Mouse (Mus musculus) kidney, adult 18-20 months (tissue): ENCODE results near the gene Prickle4.

ENCODE experiments used
- DNase-seq: peaks from one replicate; pipeline ENCODE4 v3.0.0; 2021

Gene Prickle4

DNA sequence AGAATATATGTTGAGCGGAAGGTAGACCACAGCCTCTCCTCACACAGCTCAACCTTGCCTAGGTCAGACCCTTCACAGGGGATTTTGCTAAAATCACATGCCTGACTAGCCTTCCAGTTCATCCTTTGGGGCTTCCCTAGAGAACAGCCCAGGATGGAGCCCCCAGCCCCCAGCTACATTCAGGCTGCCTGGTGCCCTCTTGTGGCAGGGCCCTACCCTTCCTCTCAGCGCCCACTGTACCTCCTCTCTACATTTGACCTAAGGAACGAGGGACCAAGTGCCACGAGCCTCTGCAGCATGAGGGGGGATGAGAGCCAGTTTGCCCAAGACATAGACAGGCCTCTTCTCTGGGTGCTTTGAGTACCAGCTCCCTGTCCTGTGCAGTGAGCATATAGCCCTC lies 10.2 kb upstream of the Prickle4 start:
- DNase-seq = no peak

DNA sequence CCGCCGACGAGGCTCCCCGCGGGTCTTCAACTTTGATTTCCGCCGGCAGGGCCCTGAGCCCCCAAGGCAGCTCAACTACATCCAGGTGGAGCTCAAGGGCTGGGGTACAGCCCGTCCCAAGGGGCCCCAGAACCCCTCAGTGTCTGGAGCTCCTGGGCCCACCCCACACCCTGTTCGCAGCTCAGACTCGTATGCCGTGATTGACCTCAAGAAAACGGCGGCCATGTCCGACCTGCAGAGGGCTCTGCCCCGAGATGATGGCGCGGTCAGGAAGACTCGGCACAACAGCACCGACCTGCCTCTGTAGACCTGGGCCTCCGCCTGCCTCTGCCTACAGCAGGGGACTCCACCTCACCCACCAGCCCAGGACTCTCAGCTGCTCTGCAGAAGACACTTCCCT lies 9.0 kb upstream of the Prickle4 start:
- no peak for DNase-seq

- DNase-seq = no peak
Observed at GRCm38 (mm10) chr17:47702548-47703345, 8.2 kb upstream of the Prickle4 start.

DNA sequence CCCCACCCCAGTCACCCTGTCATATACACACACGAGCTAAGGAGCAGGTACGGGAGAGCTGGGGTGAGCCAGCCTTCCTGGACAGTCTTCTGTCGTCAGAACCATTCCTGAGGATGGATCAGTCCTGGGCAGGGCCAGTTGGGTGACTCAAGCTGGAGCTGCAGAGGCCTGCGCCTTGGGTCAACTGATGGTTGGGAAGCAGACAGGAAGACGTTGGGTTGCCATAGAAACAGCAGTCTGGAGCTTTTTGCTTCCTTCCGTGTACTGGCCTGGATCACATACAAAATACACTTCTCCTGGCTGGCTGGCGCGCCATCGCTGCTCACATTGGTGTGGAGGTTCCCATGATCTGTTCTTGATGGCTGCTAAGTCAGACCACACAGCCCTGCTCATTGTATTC lies 7.3 kb upstream of the Prickle4 start:
- no peak for DNase-seq

DNA sequence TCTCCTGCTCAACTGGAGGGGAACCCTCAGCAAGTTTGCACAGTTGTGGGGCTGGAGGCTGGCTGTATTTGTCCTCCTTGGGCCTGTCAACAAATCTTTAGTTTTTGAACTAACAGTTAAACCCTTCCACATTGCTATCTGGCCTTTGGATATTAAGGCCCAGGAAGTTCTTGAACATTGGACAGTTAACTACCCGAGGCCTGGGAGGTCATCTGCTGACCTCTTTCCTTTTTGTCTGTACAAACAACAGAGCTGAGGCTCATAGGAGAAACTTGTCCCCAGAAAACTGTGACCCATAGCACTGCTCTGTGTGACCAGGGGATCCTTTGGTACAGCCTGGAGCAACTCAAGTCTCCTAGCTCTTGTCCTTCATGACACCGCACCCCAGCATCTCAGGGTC lies 4.5 kb upstream of the Prickle4 start:
- no peak for DNase-seq

DNA sequence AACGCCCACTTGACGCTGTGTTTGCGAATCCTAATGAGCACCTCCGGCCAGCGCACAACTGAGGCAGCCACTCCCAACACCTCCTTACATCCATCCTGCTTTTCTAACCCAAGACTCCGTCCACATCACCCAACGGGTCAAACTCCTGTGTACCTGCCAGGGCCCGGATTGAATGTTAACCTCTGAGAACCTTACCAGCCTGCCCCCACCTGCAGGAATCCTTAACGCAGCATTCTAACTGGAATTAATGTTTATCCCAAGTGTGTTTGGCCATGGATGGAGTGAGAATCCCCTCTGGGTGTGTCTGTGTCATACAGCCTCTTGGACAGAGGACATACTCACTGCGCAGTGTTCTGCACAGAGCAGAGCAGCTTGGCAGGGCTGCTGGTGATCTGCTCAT lies 3.6 kb upstream of the Prickle4 start:
- DNase-seq = peak; percentile 69

GRCm38 (mm10) chr17:47695337-47695710 lies 788 bp upstream of the Prickle4 start:
- no peak for DNase-seq

DNA sequence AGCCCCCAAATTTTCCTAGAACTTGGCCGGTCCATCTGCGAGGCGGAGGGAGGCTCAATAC lies 264 bp downstream of the Prickle4 start, which contains the start of gene Gm21981:
Gm21981 (minus strand) TSS at position 14 of the 61 bp plus-strand sequence.
- DNase-seq = no peak

- no peak for DNase-seq
Observed at GRCm38 (mm10) chr17:47693671-47694441, 680 bp downstream of the Prickle4 start.

- no peak for DNase-seq
Observed at GRCm38 (mm10) chr17:47691650-47692049, 2.9 kb downstream of the Prickle4 start.

- no peak for DNase-seq
Observed at GRCm38 (mm10) chr17:47689894-47690293, 4.6 kb downstream of the Prickle4 start.

- DNase-seq = peak; percentile 59
Observed at GRCm38 (mm10) chr17:47688608-47689575, 5.6 kb downstream of the Prickle4 start, which contains the start of gene Frs3. TSS of gene Frs3 (plus strand) at chr17:47689030.

GRCm38 (mm10) chr17:47688344-47688607 lies 6.3 kb downstream of the Prickle4 start, which contains the start of gene Tomm6:
TSS of gene Tomm6 (minus strand) at chr17:47688386.
- DNase-seq = no peak

- DNase-seq = peak; percentile 95
Observed at GRCm38 (mm10) chr17:47687409-47688343, 6.9 kb downstream of the Prickle4 start.

DNA sequence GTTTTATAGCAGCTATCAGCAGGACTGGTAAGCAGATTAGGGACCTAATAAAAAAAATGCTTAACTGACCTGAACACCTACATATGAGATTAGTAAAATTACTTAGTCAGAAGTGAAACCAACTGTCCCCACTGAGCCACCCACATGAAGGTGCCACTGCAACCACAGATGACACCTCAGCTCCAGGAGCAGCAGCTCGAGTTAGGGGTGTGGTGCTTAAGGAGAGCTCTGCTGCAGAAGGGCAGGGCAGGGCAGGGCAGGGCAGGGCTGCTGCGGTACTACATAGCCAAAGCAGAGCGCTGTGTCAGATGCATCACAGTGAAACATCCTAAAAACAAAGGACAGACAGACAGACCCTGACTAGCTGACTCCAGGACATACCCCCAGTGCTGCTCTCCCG lies 11.7 kb downstream of the Prickle4 start:
- no peak for DNase-seq

- DNase-seq = no peak
Observed at GRCm38 (mm10) chr17:47678702-47679101, 15.8 kb downstream of the Prickle4 start.

GRCm38 (mm10) chr17:47678238-47678637 lies 16.3 kb downstream of the Prickle4 start:
- DNase-seq = no peak

DNA sequence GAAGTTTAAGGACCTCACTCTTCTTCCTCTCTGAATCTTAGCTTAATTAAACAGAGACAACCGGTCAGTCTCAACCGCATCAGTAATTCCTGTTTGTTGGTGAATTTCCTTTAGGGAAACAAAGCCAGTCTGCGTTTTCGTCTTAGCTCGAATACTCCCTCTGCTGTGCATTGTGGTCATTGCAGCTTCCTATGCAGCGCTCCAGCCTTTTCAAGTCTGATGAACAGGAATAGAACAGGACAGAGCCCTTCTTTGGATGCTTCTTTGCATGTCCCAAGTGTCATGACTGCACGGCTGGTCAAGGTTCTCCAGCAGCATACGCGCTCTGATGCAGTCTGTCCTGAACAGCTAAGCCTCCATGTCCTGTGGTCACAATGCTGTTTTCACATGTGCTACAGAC lies 18.0 kb downstream of the Prickle4 start:
- DNase-seq = peak; percentile 82

- DNase-seq = peak; percentile 72
Observed at GRCm38 (mm10) chr17:47672311-47673111, 22.0 kb downstream of the Prickle4 start.

- no peak for DNase-seq
Observed at GRCm38 (mm10) chr17:47671988-47672310, 22.6 kb downstream of the Prickle4 start.

GRCm38 (mm10) chr17:47669166-47669565 lies 25.4 kb downstream of the Prickle4 start:
- DNase-seq = no peak

- DNase-seq = no peak
Observed at GRCm38 (mm10) chr17:47664474-47664873, 30.1 kb downstream of the Prickle4 start.
